Comparison of ENCODE assay signal across 12 mouse cellular contexts in the genomic region with DNA sequence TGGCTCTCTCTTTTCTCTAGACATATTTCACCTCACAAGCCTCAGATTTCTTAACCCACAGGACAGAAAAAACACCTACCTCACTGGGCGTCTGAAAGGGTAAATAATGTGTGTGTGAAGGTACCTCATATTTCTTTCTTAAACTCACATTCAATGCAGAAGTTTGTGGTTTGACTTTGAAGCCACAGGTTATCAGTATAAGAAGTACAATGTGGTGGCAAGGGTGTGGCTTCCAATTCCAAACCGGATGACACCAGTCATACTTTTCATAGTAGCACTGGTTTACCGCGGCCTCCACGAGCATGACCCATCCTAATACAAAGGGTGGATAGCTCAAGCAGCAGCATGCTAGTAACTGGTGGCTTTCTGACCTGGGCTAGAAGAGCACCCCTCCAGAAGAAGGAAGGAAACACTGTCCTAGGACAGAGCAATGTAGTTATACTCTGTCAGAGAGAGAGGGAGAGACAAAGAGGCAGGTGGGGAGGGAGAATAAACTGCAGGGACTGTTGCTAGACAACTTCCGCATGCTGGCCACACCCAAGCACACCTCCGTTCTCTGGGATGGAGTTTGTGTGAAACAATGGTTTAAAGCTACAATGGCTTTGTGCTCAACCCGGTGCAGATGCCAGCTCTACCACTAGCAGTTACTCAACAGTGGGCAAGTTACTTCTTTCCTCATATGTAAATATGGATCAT.
DNase-seq lines count a peak whose midpoint lies in the region; ATAC-seq and TF ChIP-seq lines count a peak whose summit lies in the region.
"Had no signal": no experiment of that assay in that cellular context is flagged by ENCODE, and none has a peak within 500 bp of the region (broad histone marks: within the 10 kb centered on the region; RNA-seq: fewer than 3 reads in every experiment).

No protein-coding gene starts in this region.

- TF ChIP-seq CTCF in kidney, postnatal 0 days (IDR thresholded peaks at IDR 0.05; ENCODE audit: low read depth): no peak
- TF ChIP-seq CTCF in stomach, postnatal 0 days (IDR thresholded peaks at IDR 0.05; ENCODE audit: low read depth): no peak

- no peak for TF ChIP-seq EP300 in stomach, postnatal 0 days (optimal IDR thresholded peaks at IDR 0.05)

- no peaks in the 10 kb centered on the region for H3K9me3 ChIP-seq in kidney, postnatal 0 days (replicated peaks; ENCODE audit: low read length)
- no peaks in the 10 kb centered on the region for H3K9me3 ChIP-seq in liver, embryonic 12.5 days (replicated peaks)
- no peaks in the 10 kb centered on the region for H3K9me3 ChIP-seq in stomach, postnatal 0 days (ENCODE audit: control insufficient read depth, low read length)
- no peaks in the 10 kb centered on the region for H3K9me3 ChIP-seq in midbrain, embryonic 13.5 days

- no peak for ATAC-seq in kidney, postnatal 0 days (replicated peaks; ENCODE audit: low FRiP score, low read depth)
- ATAC-seq in liver, embryonic 12.5 days: peak; percentile 65; the same call in 1 of the 2 replicates
- peak; percentile 77 for ATAC-seq in stomach, postnatal 0 days (ENCODE audit: low FRiP score, low TSS enrichment)
- no peak for ATAC-seq in midbrain, embryonic 13.5 days
- ATAC-seq: forebrain, postnatal 0 days had no signal

- H3K36me3 ChIP-seq in kidney, postnatal 0 days (ENCODE audit: insufficient read depth, low read length): no peaks in the 10 kb centered on the region
- H3K36me3 ChIP-seq in liver, embryonic 12.5 days: no peaks in the 10 kb centered on the region
- H3K36me3 ChIP-seq in stomach, postnatal 0 days (ENCODE audit: control insufficient read depth, insufficient read depth, low read length): no peaks in the 10 kb centered on the region
- H3K36me3 ChIP-seq in midbrain, embryonic 13.5 days: 0 out of 2 replicates have a peak, but pooled peaks cover 4% of the 10 kb centered on the region

- 77% methylated on average over 8 of the region's 8 CpGs for WGBS in kidney, postnatal 0 days
- WGBS in liver, embryonic 12.5 days (ENCODE audit: insufficient replicate concordance): 23% methylated on average over 8 of the region's 8 CpGs
- 55% methylated on average over 8 of the region's 8 CpGs for WGBS in stomach, postnatal 0 days
- 91% methylated on average over 8 of the region's 8 CpGs for WGBS in midbrain, embryonic 13.5 days

- no peak overlapping the region for H3K9ac ChIP-seq in kidney, postnatal 0 days (ENCODE audit: low read depth, low read length)
- no peak overlapping the region for H3K9ac ChIP-seq in liver, embryonic 12.5 days
- no peak overlapping the region for H3K9ac ChIP-seq in stomach, postnatal 0 days (ENCODE audit: low read length)
- H3K9ac ChIP-seq in midbrain, embryonic 13.5 days (replicated peaks): no peak overlapping the region
- H3K9ac ChIP-seq: forebrain, postnatal 0 days had no signal

- no peak overlapping the region for H3K4me3 ChIP-seq in kidney, postnatal 0 days (replicated peaks; ENCODE audit: low read depth, low read length)
- no peak overlapping the region for H3K4me3 ChIP-seq in liver, embryonic 12.5 days
- no peak overlapping the region for H3K4me3 ChIP-seq in stomach, postnatal 0 days (ENCODE audit: low read depth, low read length)
- H3K4me3 ChIP-seq in midbrain, embryonic 13.5 days (replicated peaks): no peak overlapping the region
- H3K4me3 ChIP-seq: layer of hippocampus, adult 2 months had no signal

- 0 out of 2 replicates have a peak overlapping the region, but pooled peaks have one; percentile 15 for H3K27ac ChIP-seq in kidney, postnatal 0 days
- no peak overlapping the region for H3K27ac ChIP-seq in liver, embryonic 12.5 days
- H3K27ac ChIP-seq in stomach, postnatal 0 days (replicated peaks): peak overlapping the region; percentile 82
- no peak overlapping the region for H3K27ac ChIP-seq in midbrain, embryonic 13.5 days
- H3K27ac ChIP-seq: layer of hippocampus, adult 2 months had no signal

- no peaks in the 10 kb centered on the region for H3K27me3 ChIP-seq in kidney, postnatal 0 days (ENCODE audit: insufficient read depth, low read length)
- H3K27me3 ChIP-seq in liver, embryonic 12.5 days (replicated peaks): no peaks in the 10 kb centered on the region
- no peaks in the 10 kb centered on the region for H3K27me3 ChIP-seq in stomach, postnatal 0 days (ENCODE audit: control insufficient read depth, insufficient read depth, low read length)
- H3K27me3 ChIP-seq in midbrain, embryonic 13.5 days: no peaks in the 10 kb centered on the region

- no peak overlapping the region for H3K4me2 ChIP-seq in kidney, postnatal 0 days (ENCODE audit: low read length)
- no peak overlapping the region; the same call in 1 of the 2 replicates for H3K4me2 ChIP-seq in liver, embryonic 12.5 days
- no peak overlapping the region for H3K4me2 ChIP-seq in stomach, postnatal 0 days (replicated peaks; ENCODE audit: low read depth)
- no peak overlapping the region for H3K4me2 ChIP-seq in midbrain, embryonic 13.5 days (replicated peaks)

- H3K4me1 ChIP-seq in kidney, postnatal 0 days (replicated peaks; ENCODE audit: insufficient read depth, low read length): peaks cover 1% of the 10 kb centered on the region; the same call in 1 of the 2 replicates
- H3K4me1 ChIP-seq in liver, embryonic 12.5 days: peaks cover 38% of the 10 kb centered on the region
- H3K4me1 ChIP-seq in stomach, postnatal 0 days (replicated peaks; ENCODE audit: control insufficient read depth, insufficient read depth): peaks cover 9% of the 10 kb centered on the region; the same call in 1 of the 2 replicates
- H3K4me1 ChIP-seq in midbrain, embryonic 13.5 days (replicated peaks): peaks cover 14% of the 10 kb centered on the region

- no peak for DNase-seq in kidney, postnatal 0 days (ENCODE audit: low spot score)
- no peak for DNase-seq in kidney, postnatal 14 days
- peak; percentile 74 for DNase-seq in MEL-GATA-1-ER (ENCODE audit: extremely low read depth, low read depth)
- peak; percentile 51 for DNase-seq in stomach, postnatal 0 days (ENCODE audit: low spot score)
- no peak for DNase-seq in retina, postnatal 1 day
- no peak for DNase-seq in adrenal gland, postnatal 10 days
- DNase-seq: cerebellum, postnatal 14 days; forebrain, postnatal 0 days; heart, postnatal 36 days had no signal

Comparison
In these comparisons a context has a peak if more than half of its experiments do, and no peak if none do; other contexts are left out.
1. ATAC-seq: peak in liver, embryonic 12.5 days (single experiment) and stomach, postnatal 0 days (single experiment); none in kidney, postnatal 0 days (single experiment) and midbrain, embryonic 13.5 days (single experiment).
2. DNase-seq: peak in MEL-GATA-1-ER (single experiment) and stomach, postnatal 0 days (single experiment); none in kidney, postnatal 0 days (single experiment), kidney, postnatal 14 days (single experiment), retina, postnatal 1 day (single experiment) and adrenal gland, postnatal 10 days (single experiment).
3. H3K27ac ChIP-seq: peak in kidney, postnatal 0 days (single experiment) and stomach, postnatal 0 days (single experiment); none in liver, embryonic 12.5 days (single experiment) and midbrain, embryonic 13.5 days (single experiment).